Mouse (Mus musculus) CD4-positive helper T cell, adult 2 months (primary cell): ENCODE results near the gene Zranb2.

ENCODE experiments used
- DNase-seq: peaks from one replicate; pipeline ENCODE4 v3.0.0-alpha.2; 2012; ENCODE audit warnings: low read depth, missing footprints, low spot score

Gene Zranb2

GRCm38 (mm10) chr3:157578469-157579170 is 44.7 kb downstream of the Zranb2 start:
- DNase-seq, result no peak

GRCm38 (mm10) chr3:157579376-157579775 is 45.4 kb downstream of the Zranb2 start:
- DNase-seq, result no peak

- DNase-seq, result no peak
Measured at GRCm38 (mm10) chr3:157580299-157580698, 46.3 kb downstream of the Zranb2 start.

GRCm38 (mm10) chr3:157581755-157582154 is 47.8 kb downstream of the Zranb2 start:
- DNase-seq, result no peak

- DNase-seq, result no peak
Measured at GRCm38 (mm10) chr3:157582626-157583405, 48.9 kb downstream of the Zranb2 start.

GRCm38 (mm10) chr3:157597837-157598379 is 63.9 kb downstream of the Zranb2 start:
- no peak for DNase-seq
